Mouse (Mus musculus): ENCODE data around the gene Celsr3. TPM values are rescaled to one million over a fixed set of nuclear protein-coding genes. Genes with fewer than 3 reads are reported as not detected.

Celsr3 gene
- total RNA-seq (2021) = 10 to 100 TPM; 42.5 to 66.0 TPM

DNA sequence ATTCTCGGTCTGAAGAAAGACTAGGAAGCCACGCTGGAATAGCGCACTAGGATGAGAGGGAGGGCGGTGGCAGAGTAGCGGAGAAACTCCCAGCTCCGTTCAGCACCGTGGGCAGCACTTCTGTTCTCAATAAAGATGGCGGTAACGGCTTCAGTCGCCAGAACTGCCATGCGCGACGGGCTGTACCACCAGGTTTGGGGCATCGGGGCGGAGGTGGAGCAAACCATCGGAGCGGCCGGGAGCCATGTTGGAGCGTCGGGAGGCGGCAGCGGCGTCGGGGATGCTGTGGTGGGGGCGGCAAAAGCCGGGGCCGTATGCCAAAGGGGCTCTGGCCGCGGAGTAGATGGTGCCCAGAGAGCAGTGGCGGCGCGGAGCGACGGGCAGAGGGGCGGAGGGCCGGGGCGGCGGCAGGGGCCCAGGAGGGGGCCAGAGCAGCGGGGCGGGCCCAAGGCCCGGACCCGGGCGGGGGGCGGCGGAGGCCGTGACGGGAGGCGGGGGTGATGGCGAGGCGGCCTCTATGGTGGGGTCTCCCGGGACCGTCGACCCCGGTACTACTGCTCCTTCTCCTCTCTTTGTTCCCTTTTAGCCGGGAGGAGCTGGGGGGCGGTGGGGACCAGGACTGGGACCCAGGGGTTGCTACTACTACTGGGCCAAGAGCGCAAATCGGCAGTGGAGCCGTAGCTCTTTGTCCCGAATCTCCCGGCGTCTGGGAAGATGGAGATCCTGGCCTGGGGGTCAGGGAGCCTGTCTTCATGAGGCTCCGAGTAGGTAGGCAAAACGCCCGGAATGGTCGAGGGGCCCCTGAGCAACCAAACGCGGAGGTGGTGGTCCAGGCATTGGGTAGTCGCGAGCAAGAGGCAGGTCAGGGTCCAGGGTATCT lies at the start of gene Celsr3:
Celsr3 (plus strand) TSS at position 501 of the 880 bp plus-strand sequence.
- peak; percentile 79 to 83 for DNase-seq (ENCODE audit: extremely low spot score in 1 of 2, low spot score in 1 of 2)

DNA sequence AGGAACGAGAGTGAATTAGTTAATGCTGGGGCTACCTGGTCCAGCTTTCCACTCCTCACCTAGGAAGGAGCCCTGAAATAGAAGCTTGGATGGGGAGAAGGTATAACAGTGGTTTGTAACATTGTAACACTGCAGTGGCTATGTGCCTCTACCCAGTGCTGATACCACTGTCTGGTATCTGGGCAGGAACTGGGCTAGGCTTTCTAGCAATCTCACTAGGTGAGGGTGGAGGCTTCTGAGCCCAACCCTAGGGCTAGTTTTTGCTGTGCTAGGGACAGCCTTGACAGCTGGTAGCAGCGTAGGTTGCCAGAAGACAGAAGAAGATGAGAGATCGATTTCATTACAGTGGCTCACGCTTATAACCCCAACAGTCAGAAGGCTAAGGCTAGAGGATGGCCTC lies 49.5 kb upstream of the Celsr3 start:
- DNase-seq (ENCODE audit: extremely low spot score in 1 of 2, low spot score in 1 of 2) = no peak

DNA sequence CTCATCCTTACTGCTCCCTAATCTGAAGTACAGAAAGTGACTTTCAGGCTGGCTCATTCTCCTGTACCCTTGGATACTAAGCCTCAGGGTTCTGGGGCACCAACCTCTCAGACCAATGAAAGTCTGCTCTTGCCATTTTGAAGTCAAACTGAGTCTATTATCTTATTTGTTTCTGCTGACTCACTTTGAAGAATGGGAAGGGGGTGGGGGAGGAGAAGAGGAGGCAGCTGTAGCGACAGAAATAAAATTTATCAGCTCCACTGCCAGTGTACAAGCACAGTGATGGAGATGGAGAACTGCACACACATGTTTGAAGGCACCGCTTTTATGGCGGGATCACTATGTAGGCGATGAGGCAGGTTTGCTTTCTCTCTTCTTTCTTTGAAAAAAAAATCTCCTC lies 48.8 kb upstream of the Celsr3 start:
- no peak for DNase-seq (ENCODE audit: extremely low spot score in 1 of 2, low spot score in 1 of 2)

DNA sequence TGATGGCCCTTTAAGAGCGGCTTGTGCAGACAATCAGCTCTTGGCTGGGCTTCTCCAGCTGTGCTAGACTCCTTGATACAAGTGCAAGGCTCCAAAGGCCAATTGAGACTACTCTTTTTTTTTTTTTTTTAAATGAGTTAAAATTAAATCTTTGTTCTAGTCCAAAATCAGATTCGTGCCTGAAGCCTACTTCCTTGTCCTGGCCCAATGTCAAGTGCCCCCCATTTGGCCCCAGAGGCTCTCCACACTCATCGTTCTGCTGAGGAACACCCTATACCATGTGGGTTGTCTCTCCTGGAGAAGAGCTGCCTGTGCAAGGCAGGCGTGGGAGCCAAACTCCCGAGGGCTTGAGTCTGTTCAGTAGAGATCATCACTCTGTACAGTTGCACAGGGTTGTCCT lies 45.2 kb upstream of the Celsr3 start:
- DNase-seq (ENCODE audit: extremely low spot score in 1 of 2, low spot score in 1 of 2) = no peak

DNA sequence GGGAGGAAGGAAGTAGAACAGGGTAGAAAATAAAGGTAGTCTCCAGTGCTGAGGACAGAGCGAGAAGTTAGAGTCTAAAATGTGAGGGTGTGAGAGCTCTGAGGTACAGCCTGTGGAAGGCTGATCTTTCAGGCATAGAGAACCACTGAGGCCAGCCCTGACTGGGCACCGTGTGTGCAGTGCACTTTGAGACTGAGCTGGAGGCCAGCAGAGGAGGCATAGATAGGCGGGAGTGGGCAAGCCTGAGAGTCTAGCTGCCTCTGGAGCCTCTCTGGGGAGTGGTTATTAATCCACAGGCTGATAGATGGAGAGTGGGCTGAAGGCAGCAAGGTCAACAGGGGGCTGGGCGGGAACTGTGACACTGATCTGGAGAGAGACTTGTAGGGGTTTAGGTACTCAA lies 44.2 kb upstream of the Celsr3 start:
- DNase-seq (ENCODE audit: extremely low spot score in 1 of 2, low spot score in 1 of 2) = no peak

- DNase-seq (ENCODE audit: extremely low spot score in 1 of 2, low spot score in 1 of 2) = no peak
These were observed 43.1 kb upstream of the Celsr3 start for GRCm38 (mm10) chr9:108782836-108783547.

- DNase-seq (ENCODE audit: extremely low spot score in 1 of 2, low spot score in 1 of 2) = peak; percentile 93 to 96
These were observed 42.3 kb upstream of the Celsr3 start, which contains the start of gene Ip6k2 for GRCm38 (mm10) chr9:108783548-108784463. TSS of gene Ip6k2 (plus strand) at chr9:108783796.

- no peak for DNase-seq (ENCODE audit: extremely low spot score in 1 of 2, low spot score in 1 of 2)
These were observed 40.7 kb upstream of the Celsr3 start for GRCm38 (mm10) chr9:108785416-108785815.

DNA sequence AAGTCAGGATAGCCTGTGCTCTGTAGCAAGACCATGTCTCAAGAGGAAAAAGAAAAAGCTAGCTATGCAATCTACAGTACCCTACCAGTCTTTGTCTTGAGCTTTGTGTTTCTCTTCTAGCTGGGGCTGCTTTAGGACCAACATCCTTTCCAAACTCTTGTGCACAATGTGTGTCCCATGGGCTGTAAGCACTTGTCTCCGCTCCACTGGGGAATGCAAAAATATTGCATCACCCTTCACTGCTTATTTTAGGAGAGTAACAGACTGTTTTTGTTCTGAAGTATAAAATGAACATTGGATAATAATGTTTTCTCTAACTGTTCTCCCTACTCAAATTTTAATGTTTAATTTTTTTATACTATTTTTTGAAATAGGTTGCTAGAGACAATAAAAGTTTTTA lies 39.6 kb upstream of the Celsr3 start:
- DNase-seq (ENCODE audit: extremely low spot score in 1 of 2, low spot score in 1 of 2) = no peak

GRCm38 (mm10) chr9:108787080-108787479 lies 39.0 kb upstream of the Celsr3 start:
- DNase-seq (ENCODE audit: extremely low spot score in 1 of 2, low spot score in 1 of 2) = no peak

GRCm38 (mm10) chr9:108788713-108789112 lies 37.4 kb upstream of the Celsr3 start:
- DNase-seq (ENCODE audit: extremely low spot score in 1 of 2, low spot score in 1 of 2) = no peak

- no peak for DNase-seq (ENCODE audit: extremely low spot score in 1 of 2, low spot score in 1 of 2)
These were observed 33.8 kb upstream of the Celsr3 start for GRCm38 (mm10) chr9:108792307-108792706.

DNA sequence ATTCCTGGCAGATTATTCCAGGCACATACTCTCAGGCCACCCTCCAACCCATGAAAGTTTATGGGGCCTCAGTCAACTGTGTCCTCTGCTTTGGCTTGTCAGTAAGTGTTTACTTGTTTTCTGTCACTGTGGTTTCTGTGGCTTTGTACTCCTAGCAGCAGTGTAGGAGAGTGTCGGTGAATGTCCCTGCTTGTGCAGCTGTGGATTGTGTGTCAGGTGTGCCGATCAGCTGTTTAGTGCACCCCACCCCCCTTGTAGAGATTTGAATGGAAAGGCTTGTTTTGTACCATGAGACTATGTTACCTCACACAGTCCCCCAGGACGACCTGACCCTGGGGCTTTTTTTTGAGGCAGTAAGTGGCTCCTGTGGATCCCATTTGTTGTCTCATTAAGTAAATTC lies 33.4 kb upstream of the Celsr3 start:
- no peak for DNase-seq (ENCODE audit: extremely low spot score in 1 of 2, low spot score in 1 of 2)

GRCm38 (mm10) chr9:108795281-108795680 lies 30.8 kb upstream of the Celsr3 start:
- DNase-seq (ENCODE audit: extremely low spot score in 1 of 2, low spot score in 1 of 2) = no peak

- DNase-seq (ENCODE audit: extremely low spot score in 1 of 2, low spot score in 1 of 2) = no peak
These were observed 30.4 kb upstream of the Celsr3 start for GRCm38 (mm10) chr9:108795762-108796161.

- DNase-seq (ENCODE audit: extremely low spot score in 1 of 2, low spot score in 1 of 2) = peak in 1 of 2 experiments; percentile 49
These were observed 29.7 kb upstream of the Celsr3 start for GRCm38 (mm10) chr9:108796351-108796981.

DNA sequence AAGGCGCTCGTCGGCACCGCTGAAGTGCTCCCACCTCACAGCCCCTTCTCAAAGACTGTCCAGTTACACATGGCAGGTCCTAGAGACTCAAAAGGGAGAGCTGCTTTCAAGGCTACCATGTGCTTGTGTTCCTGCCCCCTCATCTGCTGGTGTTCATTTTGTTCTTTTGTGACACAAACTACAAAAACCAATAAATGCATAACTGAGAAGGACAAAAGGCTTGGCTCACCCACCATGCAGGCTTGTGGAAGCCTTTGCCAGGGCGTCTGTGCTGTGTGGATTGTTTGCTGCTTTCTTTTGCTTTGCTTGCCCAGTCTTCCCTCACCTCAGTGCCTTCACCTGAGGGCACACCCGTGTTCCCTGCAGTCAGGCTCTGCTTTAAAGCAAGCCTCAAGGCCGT lies 28.6 kb upstream of the Celsr3 start:
- no peak for DNase-seq (ENCODE audit: extremely low spot score in 1 of 2, low spot score in 1 of 2)

GRCm38 (mm10) chr9:108798508-108799075 lies 27.5 kb upstream of the Celsr3 start:
- no peak for DNase-seq (ENCODE audit: extremely low spot score in 1 of 2, low spot score in 1 of 2)

DNA sequence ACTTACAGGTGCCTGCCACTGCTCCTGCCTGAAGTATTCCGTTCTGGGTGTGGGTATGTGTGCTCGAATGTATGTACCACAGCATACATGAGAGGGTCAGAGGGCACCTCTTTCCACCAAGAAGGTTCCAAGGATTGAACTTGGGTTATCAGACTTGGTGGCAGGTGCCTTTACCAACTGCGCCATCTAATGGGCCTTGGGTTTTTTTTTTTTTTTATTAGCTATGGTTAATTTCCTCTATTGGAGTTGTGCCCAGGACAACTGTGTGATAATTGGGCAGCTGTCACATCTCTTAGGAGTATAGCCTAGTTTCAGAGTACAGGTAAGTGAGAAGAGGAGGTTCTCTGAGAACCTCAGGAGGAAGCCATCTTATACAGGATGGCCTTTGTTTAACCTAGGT lies 26.6 kb upstream of the Celsr3 start:
- no peak for DNase-seq (ENCODE audit: extremely low spot score in 1 of 2, low spot score in 1 of 2)

DNA sequence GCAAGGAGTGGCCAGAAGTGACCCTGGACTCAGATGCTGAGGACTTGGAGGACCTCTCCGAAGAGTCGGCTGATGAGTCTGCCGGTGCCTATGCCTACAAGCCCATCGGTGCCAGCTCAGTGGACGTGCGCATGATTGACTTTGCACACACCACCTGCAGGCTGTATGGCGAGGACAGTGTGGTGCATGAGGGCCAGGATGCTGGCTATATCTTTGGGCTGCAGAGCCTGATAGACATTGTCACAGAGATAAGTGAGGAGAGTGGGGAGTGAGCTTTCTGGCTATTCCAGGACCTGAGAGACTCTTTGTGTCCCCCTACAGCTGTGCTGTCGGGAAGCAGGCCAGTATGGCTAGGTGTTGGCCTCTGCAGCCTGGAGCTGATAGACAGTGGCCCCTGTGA lies 20.4 kb upstream of the Celsr3 start:
- no peak for DNase-seq (ENCODE audit: extremely low spot score in 1 of 2, low spot score in 1 of 2)

Measured in layer of hippocampus, postnatal 25 days (tissue).